Mouse (Mus musculus) G1E (cell line): ENCODE results near the gene Hoxd3. TPM values are rescaled to one million over a fixed set of nuclear protein-coding genes. Genes with fewer than 3 reads are reported as not detected.

Experiments
- ATAC-seq: 2 replicates; pipeline ENCODE4 v1.8.0; 2016; ENCODE audit warnings: mild to moderate bottlenecking; ENCODE audit not compliant: insufficient number of reproducible peaks, poor library complexity, low FRiP score, severe bottlenecking; ENCODE audit errors: extremely low read depth
- DNase-seq: peaks from one replicate; pipeline ENCODE4 v3.0.0; 2012; ENCODE audit warnings: low spot score
- H3K27me3 ChIP-seq: 2 replicates; pipeline ENCODE4 v1.6.1; 2012; ENCODE audit warnings: mild to moderate bottlenecking, low read length, inconsistent platforms; ENCODE audit not compliant: insufficient read depth
- H3K36me3 ChIP-seq: replicated peaks from 2 replicates; pipeline ENCODE3; 2012; ENCODE audit warnings: mild to moderate bottlenecking, inconsistent platforms
- H3K4me1 ChIP-seq: 2 replicates; pipeline ENCODE4 v1.6.1; 2012; ENCODE audit warnings: low read depth, low read length, inconsistent platforms, mixed read lengths; ENCODE audit not compliant: insufficient read depth
- H3K4me3 ChIP-seq: 2 replicates; pipeline ENCODE4 v1.5.1; 2012; ENCODE audit warnings: low read depth, mild to moderate bottlenecking, inconsistent platforms, low read length, moderate library complexity, mixed read lengths
- H3K9me3 ChIP-seq: replicated peaks from 2 replicates; pipeline ENCODE4 v1.6.1; 2012; ENCODE audit warnings: inconsistent platforms
- CTCF ChIP-seq: IDR thresholded peaks from 2 replicates; pipeline ENCODE4 v1.5.1; 2012; ENCODE audit warnings: low read depth, low read length, inconsistent platforms, mixed read lengths
- GATA1 ChIP-seq: IDR thresholded peaks from 2 replicates; pipeline ENCODE4 v1.6.1; 2012; ENCODE audit warnings: borderline replicate concordance, low read length, inconsistent platforms, mixed read lengths
- GATA2 ChIP-seq: IDR thresholded peaks from 2 replicates; pipeline ENCODE4 v1.6.1; 2012; ENCODE audit warnings: low read depth, low read length, inconsistent platforms, borderline replicate concordance
- POLR2AphosphoS5 ChIP-seq: IDR thresholded peaks from 2 replicates; pipeline ENCODE4 v1.6.1; 2012; ENCODE audit warnings: low read depth, low read length, inconsistent platforms; ENCODE audit not compliant: insufficient replicate concordance
- TAL1 ChIP-seq: conservative IDR thresholded peaks from 2 replicates; pipeline ENCODE4 v1.6.1; 2012; ENCODE audit warnings: low read depth, low read length, inconsistent platforms, mixed read lengths
- polyA plus RNA-seq: library from polyadenylated mRNA; stranded (reverse); fragments of >175 nt; gene quantifications from 2 replicates; pipeline ENCODE4 v1.2.3, GENCODE M21; 2012
- total RNA-seq, 2 experiments: library from RNA; stranded (forward) in 1 of 2; stranded (reverse) in 1 of 2; fragments of 200-1000 nt in 1 of 2; fragments of >200 nt in 1 of 2; fragmentation: Nextera tagmentation in 1 of 2; gene quantifications; 2 replicates each; pipeline ENCODE4 v1.2.3; 2014 to 2017

The Hoxd3 gene
- 0.29 and 0.75 TPM in 2 replicates for total RNA-seq (2014; fragmentation: Nextera tagmentation)
- 0.22 TPM in 1 of 2 replicates, not detected in the other for total RNA-seq (2017)
- 0.17 TPM in 1 of 2 replicates, not detected in the other for polyA plus RNA-seq

GRCm38 (mm10) chr2:74711721-74712621 lies at the start of gene Hoxd3, which contains the start of gene Hoxd4:
TSS of gene Hoxd3 (plus strand) at chr2:74711927.
TSS of gene Hoxd4 (plus strand) at chr2:74711929.
- no peak for TF ChIP-seq CTCF
- TF ChIP-seq GATA1: no peak
- no peak for TF ChIP-seq POLR2AphosphoS5
- no peak for TF ChIP-seq GATA2
- TF ChIP-seq TAL1: no peak
- H3K4me1 ChIP-seq: peaks cover 13% of the 10 kb centered on the region
- peaks cover 33% of the 10 kb centered on the region for H3K27me3 ChIP-seq
- no peak for DNase-seq
- no peaks in the 10 kb centered on the region for H3K36me3 ChIP-seq
- ATAC-seq: no peak
- no peaks in the 10 kb centered on the region for H3K9me3 ChIP-seq
- H3K4me3 ChIP-seq: peak within 1 kb of the TSS; percentile 61

GRCm38 (mm10) chr2:74663291-74663925 lies 48.3 kb upstream of the Hoxd3 start:
- peaks cover 48% of the 10 kb centered on the region for H3K27me3 ChIP-seq
- H3K9me3 ChIP-seq: peaks cover 10% of the 10 kb centered on the region
- DNase-seq: no peak
- H3K4me1 ChIP-seq: no peaks in the 10 kb centered on the region
- H3K36me3 ChIP-seq: no peaks in the 10 kb centered on the region
- no peak for ATAC-seq
- TF ChIP-seq POLR2AphosphoS5 (no peak), GATA1 (no peak), GATA2 (no peak), CTCF (no peak), TAL1 (no peak)
- H3K4me3 ChIP-seq: no peak overlapping the region

GRCm38 (mm10) chr2:74666411-74666810 lies 45.3 kb upstream of the Hoxd3 start:
- Histone ChIP-seq H3K4me1 (no peaks in the 10 kb centered on the region; the same call in 1 of the 2 replicates), H3K36me3 (no peaks in the 10 kb centered on the region), H3K4me3 (no peak overlapping the region), H3K27me3 (peaks cover 40% of the 10 kb centered on the region), H3K9me3 (peaks cover 9% of the 10 kb centered on the region)
- ATAC-seq (no peak), DNase-seq (no peak)
- no peak for TF ChIP-seq TAL1
- TF ChIP-seq CTCF: no peak
- no peak for TF ChIP-seq GATA2
- TF ChIP-seq POLR2AphosphoS5: no peak

DNA sequence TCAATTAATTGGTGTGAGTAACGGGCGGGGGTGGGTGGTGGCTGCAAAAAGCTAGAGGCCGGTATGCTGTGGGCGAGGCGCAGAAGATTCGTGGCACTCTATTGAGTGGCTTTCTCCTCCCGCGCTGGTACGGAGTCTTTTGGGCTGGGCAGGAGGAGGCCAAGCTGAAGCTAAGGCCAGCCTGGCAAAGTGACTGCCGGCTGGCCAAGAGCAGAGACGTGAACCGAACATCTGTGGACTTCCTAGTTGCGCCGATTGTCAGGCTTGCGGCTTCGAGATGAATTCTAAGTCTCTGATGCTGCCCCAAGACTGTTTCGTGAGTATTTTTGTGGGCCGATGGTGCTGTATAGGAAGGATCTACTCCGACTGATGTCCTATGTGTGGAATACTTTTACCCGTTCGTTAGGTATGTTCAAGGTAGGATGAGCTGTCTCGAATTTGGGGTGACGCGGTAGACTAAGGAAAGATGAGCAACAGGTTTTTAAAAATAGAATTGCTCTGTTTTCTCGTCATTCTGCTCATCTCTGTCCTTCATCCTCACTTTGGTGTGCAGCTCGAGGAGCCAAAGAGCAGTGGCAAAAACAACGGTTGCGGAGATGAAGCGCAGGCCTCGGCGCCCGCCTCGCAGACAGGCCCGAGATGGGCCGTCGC lies 44.4 kb upstream of the Hoxd3 start:
- peaks cover 9% of the 10 kb centered on the region for H3K9me3 ChIP-seq
- ATAC-seq (no peak), DNase-seq (no peak)
- H3K36me3 ChIP-seq: no peaks in the 10 kb centered on the region
- peaks cover 3% of the 10 kb centered on the region for H3K4me1 ChIP-seq
- no peak overlapping the region for H3K4me3 ChIP-seq
- no peak for TF ChIP-seq GATA1
- no peak for TF ChIP-seq GATA2
- TF ChIP-seq TAL1: no peak
- TF ChIP-seq CTCF: no peak
- TF ChIP-seq POLR2AphosphoS5: no peak
- peaks cover 34% of the 10 kb centered on the region for H3K27me3 ChIP-seq

DNA sequence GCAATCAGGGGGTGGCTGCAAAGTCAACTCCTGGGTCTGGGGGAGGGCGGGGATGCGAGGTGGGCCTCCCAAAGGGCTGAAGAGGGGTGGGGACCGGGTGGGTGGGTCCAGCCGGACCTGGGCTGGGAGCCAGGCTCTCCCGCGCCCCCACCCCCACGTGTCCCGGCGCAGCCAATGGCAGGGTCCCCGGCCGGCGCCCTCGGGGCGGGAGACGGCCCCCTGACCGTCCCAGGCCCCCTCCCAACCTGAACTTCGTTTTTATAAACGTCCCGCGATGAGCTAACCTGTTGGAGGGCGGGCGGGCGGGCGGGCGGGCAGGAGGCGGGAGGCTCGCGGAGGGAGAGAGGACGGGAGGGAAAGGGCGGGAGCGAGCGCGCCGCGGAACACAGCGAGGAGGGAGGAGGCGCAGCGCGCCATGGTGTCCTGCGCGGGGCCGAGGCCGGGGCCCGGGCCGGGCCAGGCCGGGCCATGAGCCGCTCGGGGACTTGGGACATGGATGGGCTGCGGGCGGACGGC lies 43.8 kb upstream of the Hoxd3 start, which contains the start of gene Hoxd13:
TSS of gene Hoxd13 (plus strand) at position 469 of the 516 bp plus-strand sequence.
- Histone ChIP-seq H3K4me3 (no peak within 1 kb of the TSS; the same call in 1 of the 2 replicates), H3K4me1 (peaks cover 9% of the 10 kb centered on the region), H3K27me3 (peaks cover 39% of the 10 kb centered on the region), H3K36me3 (no peaks in the 10 kb centered on the region), H3K9me3 (peaks cover 9% of the 10 kb centered on the region)
- no peak for TF ChIP-seq GATA1
- TF ChIP-seq TAL1: no peak
- no peak for TF ChIP-seq GATA2
- TF ChIP-seq CTCF: no peak
- DNase-seq: no peak
- no peak for ATAC-seq
